Mouse (Mus musculus) embryonic fibroblast, embryonic 13.5 days (primary cell): Measurements from ENCODE around the gene Ptprr. TPM values are rescaled to one million over a fixed set of nuclear protein-coding genes. Genes with fewer than 3 reads are reported as not detected.
A peak's percentile ranks its signal among the peaks of the same experiment; 100 is the strongest.

Experiments
- H3K27ac ChIP-seq: 2 replicates; pipeline ENCODE4 v1.5.1; 2012; ENCODE audit warnings: low read length, control low read depth, inconsistent platforms; ENCODE audit not compliant: insufficient read depth
- H3K4me1 ChIP-seq: 2 replicates; pipeline ENCODE4 v1.6.1; 2011; ENCODE audit warnings: low read length; ENCODE audit not compliant: control insufficient read depth, insufficient read depth
- H3K4me3 ChIP-seq: 2 replicates; pipeline ENCODE4 v1.5.1; 2011; ENCODE audit warnings: mild to moderate bottlenecking, control low read depth, low read length; ENCODE audit not compliant: insufficient read depth
- CTCF ChIP-seq: IDR thresholded peaks from 2 replicates; pipeline ENCODE4 v1.5.1; 2011; ENCODE audit warnings: mild to moderate bottlenecking, control low read depth, low read length, moderate library complexity, borderline replicate concordance; ENCODE audit not compliant: insufficient read depth
- POLR2A ChIP-seq: IDR thresholded peaks from 2 replicates; pipeline ENCODE4 v1.6.1; 2011; ENCODE audit warnings: low read depth, mild to moderate bottlenecking, control low read depth, low read length, moderate library complexity
- polyA plus RNA-seq: library from polyadenylated mRNA; stranded (reverse); fragments of >200 nt; gene quantifications from 2 replicates; pipeline ENCODE4 v1.2.4, GENCODE M21; 2011; ENCODE audit warnings: low read depth; ENCODE audit not compliant: missing spikeins, insufficient read length

The Ptprr gene
- polyA plus RNA-seq = 0.56 TPM in 1 of 2 replicates, not detected in the other

DNA sequence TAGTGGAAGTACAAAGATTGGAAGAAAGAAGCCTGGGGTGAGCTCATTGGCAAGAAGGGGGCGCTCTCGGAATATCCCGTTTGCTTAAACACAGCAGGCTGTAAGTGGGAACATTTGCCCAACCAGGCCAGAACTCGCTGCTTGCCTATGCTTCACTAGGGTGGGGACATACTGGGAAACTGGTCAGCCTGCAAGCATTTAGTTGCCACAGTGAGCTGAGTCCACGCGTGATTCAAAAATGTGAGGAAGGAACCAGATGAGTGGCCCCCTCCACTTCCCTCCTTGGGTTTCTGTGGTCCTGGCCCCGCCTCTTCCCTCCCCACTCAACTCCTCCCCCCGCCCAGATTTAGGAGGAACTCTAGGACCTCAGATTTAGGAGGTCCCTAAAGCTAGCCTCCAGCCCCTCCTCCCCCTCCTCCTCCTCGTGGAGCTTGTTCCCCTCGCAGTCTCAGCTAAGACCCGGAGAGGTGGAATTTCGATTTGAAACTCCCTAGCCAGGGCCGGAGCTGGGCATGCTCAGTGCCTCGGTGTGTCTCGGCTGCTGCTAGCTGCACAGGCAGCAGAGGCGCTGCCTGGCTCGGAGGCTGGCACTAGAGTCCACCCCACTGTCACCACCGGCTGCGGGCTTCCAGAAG is at the start of gene Ptprr:
TSS of gene Ptprr (plus strand) at position 369 of the 635 bp plus-strand sequence.
- Histone ChIP-seq H3K4me1 (no peaks in the 10 kb centered on the region; the same call in 1 of the 2 replicates), H3K4me3 (peak within 1 kb of the TSS; percentile 22; the same call in 1 of the 2 replicates), H3K27ac (no peak within 1 kb of the TSS)
- TF ChIP-seq CTCF (no peak), POLR2A (no peak)

DNA sequence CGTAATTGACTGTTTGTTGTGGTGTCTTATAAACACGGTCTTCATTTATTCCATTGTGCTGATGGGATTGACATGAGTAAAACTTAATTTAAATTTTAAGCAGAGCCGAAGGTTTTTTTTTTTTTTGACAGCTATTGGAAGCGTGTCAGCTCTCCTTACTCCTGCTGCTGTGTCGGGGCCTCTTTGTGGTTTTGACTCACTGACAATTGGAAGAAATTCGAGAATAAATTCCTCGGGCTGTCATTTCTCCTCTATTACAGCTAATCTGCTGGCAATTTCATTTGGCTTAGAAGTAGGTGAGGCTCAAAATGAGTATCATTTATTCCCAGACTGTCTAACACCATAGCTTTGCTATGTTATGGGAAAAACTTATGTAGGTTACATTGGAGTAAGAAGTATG is 41.7 kb upstream of the Ptprr start:
- H3K4me3 ChIP-seq = no peak overlapping the region
- H3K27ac ChIP-seq = no peak overlapping the region; the same call in 1 of the 2 replicates
- H3K4me1 ChIP-seq = no peaks in the 10 kb centered on the region
- TF ChIP-seq POLR2A = no peak
- TF ChIP-seq CTCF = no peak

DNA sequence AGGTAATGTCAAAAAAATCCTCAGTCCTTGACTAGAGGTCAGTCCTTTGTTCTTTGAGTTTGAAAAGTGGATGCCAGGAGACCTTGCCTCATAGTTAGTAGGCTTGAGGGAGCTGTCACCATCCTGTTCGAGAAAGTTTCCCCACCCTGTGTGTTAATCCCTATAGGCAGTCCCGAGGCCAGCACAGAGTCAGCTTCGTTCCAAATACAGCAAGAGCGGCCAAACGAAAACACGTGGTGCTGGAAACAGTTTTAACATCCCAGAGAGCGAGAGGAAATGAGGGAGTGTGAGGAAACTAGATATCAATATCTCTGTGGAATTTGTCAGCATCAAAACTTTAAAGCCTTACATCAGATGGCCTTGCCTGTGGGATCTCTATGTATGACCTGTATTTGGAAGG is 39.0 kb upstream of the Ptprr start:
- no peak for TF ChIP-seq CTCF
- TF ChIP-seq POLR2A = no peak
- Histone ChIP-seq H3K27ac (peak overlapping the region; percentile 17; the same call in 1 of the 2 replicates), H3K4me3 (no peak overlapping the region), H3K4me1 (no peaks in the 10 kb centered on the region)

DNA sequence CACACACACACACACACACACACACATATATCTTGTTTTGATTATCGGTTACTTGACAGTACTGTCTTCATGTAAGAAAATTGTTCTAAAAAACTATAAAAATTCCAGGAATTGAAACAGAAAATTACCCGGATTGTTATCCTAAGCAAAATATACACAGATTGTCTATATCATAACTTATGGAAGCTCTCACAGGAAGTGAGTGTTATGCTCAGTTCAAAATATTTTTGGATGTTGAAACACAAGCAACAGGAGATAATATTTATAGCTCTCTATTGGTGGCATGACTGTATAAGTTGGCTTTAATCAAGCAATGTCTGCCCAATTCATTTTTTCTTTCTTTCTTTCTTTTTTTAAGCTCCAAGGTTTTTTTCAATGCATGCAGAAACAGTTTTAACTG is 38.0 kb upstream of the Ptprr start:
- no peak for TF ChIP-seq CTCF
- TF ChIP-seq POLR2A = no peak
- no peaks in the 10 kb centered on the region for H3K4me1 ChIP-seq
- no peak overlapping the region for H3K4me3 ChIP-seq
- no peak overlapping the region for H3K27ac ChIP-seq

DNA sequence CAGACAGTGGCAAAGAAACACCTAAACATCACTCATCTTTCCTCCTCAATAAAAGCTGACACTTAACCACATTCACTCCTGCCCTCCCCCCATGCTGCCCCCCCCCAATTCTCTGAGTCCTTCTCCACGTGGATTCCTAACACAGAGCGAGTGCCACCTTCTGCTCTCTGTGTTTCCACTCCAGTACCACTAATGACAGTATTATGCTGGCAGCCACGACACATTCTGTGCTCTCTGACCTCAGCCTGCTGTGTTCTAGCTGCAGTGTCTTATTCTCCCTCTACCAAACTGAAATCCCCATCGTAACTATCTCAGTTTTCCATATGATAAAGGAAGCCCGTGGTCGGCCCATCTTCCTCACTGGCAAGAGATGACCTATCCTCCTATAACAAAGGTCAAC is 33.7 kb upstream of the Ptprr start:
- H3K27ac ChIP-seq = no peak overlapping the region
- TF ChIP-seq POLR2A = no peak
- no peak for TF ChIP-seq CTCF
- H3K4me3 ChIP-seq = no peak overlapping the region
- no peaks in the 10 kb centered on the region for H3K4me1 ChIP-seq

DNA sequence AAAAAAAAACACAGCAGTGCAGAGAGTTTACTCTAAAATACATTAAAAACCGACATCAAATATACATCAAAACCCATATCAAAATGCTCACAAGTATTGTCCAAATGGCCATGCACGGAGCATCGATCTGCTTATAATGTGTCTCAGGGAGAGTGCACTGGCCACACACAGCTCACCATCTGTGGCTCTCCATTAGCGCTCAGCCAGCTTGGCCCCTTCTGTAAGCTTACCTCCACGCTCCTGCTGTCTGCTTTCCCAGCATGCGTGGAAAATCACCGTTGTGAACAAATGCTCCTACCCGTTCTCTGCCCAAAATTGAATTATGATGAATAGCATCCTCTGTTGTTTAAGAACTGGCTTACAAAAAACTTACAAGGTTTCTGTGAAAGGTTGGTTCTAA is 16.2 kb upstream of the Ptprr start:
- H3K27ac ChIP-seq = no peak overlapping the region
- H3K4me3 ChIP-seq = no peak overlapping the region
- TF ChIP-seq POLR2A (no peak), CTCF (no peak)
- H3K4me1 ChIP-seq = no peaks in the 10 kb centered on the region

DNA sequence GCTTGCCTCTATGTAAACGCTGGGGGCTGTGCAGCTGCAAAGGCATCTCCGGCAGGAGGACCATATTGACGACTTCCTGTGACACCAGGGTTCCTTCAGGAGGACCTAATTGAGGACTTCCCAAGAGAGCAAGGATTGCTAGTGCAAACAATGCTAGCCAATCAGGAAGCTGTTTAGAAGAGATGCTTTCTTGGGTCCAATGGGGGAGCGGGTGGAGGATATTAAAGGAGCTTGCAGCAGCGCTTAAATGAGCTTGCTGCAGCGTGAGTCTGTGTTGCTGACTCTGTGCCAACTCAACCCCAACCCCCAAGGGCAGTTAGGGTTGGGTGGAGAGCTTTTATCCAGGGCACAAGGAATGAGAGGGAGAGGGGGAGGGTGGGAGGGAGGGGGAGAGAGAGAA is 11.3 kb upstream of the Ptprr start:
- no peak for TF ChIP-seq CTCF
- TF ChIP-seq POLR2A = no peak
- Histone ChIP-seq H3K4me1 (no peaks in the 10 kb centered on the region), H3K27ac (no peak overlapping the region), H3K4me3 (no peak overlapping the region)

DNA sequence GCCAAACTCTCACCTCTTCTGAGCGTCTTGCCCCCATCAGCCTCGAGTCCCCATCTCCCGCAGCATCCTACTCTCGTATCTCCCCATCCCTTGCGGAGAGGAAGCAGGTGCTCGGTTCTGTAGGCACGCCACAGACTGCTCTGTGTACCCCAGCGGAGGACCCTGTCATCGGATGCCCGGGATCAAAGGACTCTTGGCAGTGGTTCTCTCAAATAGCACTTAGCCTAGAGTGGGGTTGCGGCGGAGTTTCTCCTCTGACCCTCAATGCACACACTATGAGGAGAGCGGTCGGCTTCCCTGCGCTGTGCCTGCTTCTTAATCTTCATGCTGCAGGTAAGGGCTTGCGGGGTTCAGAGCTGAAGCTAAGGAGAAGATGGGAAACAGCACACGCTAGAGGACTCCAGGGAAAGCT is 473 bp downstream of the Ptprr start:
- H3K4me3 ChIP-seq = peak overlapping the region; percentile 22; the same call in 1 of the 2 replicates
- no peak overlapping the region for H3K27ac ChIP-seq
- H3K4me1 ChIP-seq = no peaks in the 10 kb centered on the region; the same call in 1 of the 2 replicates
- TF ChIP-seq POLR2A (no peak), CTCF (no peak)

DNA sequence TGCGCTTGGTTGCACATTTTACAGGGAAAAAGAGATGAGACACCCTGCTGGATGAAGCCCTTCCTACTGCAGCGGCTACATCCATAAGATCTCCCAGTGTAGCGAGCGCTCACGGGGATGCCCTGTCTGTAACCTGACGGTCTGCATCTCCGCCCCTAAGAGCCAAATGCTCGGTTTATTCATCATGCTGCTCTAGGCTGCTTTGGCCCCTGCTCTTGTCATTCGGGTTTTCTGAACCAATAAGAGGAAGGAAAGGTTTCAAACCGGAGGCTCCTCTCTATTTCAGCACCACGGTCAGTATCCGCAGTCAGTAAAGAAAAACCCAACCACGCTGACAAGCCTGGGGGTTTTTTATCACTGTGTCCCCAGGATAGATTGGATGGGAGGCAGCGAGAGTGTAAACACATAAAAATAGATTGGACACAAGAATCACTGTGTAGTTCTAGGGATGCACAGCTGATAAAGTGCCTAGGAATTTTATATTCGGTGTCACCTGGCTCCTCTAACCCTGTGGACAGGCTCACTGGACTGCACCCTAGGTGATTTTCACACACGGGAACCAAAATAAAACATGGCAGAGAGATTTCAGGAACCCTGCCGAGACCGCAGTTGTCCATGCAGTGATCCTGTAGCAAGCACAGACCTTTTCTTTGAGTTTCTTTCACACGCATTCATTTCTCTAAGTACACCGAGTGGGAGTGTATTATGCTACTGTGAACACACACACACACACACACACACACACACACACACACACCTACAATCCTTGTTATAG is 1.3 kb downstream of the Ptprr start:
- Histone ChIP-seq H3K4me1 (no peaks in the 10 kb centered on the region; the same call in 1 of the 2 replicates), H3K4me3 (no peak overlapping the region), H3K27ac (no peak overlapping the region)
- TF ChIP-seq POLR2A (no peak), CTCF (no peak)

DNA sequence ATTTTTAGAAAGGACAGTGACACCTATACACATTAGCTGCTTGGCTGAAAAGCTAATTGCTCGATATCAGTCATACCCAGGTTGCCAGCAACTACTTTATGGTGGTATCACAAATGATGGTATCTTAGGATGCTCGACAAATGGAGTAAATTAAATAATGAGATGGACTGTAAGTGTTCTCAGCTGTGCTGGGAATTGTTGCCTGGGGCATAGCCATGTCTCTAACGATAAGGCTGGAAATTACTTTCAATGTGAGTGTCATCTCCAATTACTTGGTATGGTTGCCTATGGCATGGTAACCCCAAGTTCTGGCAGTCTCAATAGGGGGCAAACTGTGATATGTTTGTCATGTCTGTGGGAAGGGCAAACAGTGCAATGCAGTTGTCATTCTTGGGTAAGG is 3.1 kb downstream of the Ptprr start:
- Histone ChIP-seq H3K4me1 (no peaks in the 10 kb centered on the region; the same call in 1 of the 2 replicates), H3K4me3 (no peak overlapping the region), H3K27ac (no peak overlapping the region)
- no peak for TF ChIP-seq POLR2A
- no peak for TF ChIP-seq CTCF
